Mouse (Mus musculus) frontal cortex, adult (tissue): ENCODE data around the gene Lpgat1.

Experiments
- ATAC-seq: cut with Nextera tagmentation; 2 replicates; pipeline ENCODE4 v1.9.2; 2017; ENCODE audit warnings: mild to moderate bottlenecking, moderate library complexity, mixed read lengths; ENCODE audit not compliant: low TSS enrichment

The Lpgat1 gene

GRCm38 (mm10) chr1:191733822-191734221, 16.2 kb downstream of the Lpgat1 start:
- ATAC-seq = no peak

GRCm38 (mm10) chr1:191736425-191736824, 18.8 kb downstream of the Lpgat1 start:
- ATAC-seq = no peak

- ATAC-seq = no peak
These were observed 20.2 kb downstream of the Lpgat1 start for GRCm38 (mm10) chr1:191737871-191738270.

GRCm38 (mm10) chr1:191738726-191739125, 21.1 kb downstream of the Lpgat1 start:
- ATAC-seq = no peak

DNA sequence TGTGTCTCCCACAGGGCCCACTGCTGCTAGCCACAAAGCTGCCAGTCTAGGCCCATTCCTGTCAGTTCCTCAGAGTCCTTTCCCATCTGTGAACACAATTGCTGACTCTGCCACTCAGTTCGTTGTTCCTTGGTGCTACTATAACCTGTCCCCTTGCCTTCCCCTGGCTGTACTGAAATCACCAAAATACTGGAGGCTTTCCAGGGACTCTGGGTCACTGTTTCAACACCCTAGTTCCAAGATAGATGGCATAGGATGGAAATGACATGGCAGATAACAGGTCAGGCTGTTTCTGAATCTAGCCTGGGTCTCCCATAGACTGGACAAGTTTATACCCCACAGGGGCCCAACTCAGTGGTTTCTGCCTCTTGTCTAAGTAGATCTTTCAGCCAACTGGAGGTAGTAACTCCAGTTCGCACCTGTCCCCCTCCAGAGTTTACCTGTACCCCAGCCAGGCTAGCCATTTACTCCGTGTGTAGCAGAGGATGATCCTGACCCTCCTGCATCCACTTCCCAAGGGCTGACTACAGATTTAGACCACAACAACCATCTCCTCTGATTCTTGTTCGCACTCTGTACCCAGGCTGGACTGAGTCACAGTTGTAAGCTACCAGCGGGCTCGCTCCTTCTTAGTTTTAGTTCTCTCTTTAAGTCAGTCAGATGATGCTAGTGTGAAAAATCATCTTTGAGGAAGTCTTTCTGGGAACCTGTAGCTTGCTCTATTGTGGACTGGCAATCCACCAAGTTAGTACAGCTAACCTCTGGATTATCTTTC, 23.1 kb downstream of the Lpgat1 start:
- no peak for ATAC-seq

- no peak for ATAC-seq
These were observed 24.0 kb downstream of the Lpgat1 start for GRCm38 (mm10) chr1:191741635-191742034.

DNA sequence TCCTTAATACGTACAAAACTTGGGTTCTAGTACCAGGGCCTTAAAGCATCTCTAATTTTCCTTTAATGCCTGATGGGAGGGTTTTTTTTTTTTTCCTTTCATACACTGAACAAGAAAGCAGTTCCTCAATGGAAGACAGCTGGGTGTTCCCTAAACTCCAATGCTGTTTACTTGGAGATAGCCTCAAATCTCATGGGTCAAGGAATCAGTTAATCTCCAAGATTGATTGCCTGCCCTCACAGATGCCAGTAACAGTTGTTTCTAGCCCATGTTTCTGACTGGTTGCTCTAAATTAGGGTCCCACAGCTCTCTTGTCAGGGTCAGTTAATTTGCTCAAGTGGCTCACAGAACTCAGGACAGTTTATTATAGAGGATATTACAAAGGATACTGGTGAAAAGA, 30.8 kb downstream of the Lpgat1 start:
- no peak for ATAC-seq

GRCm38 (mm10) chr1:191756520-191757199, 39.0 kb downstream of the Lpgat1 start:
- ATAC-seq = no peak

- ATAC-seq = no peak
These were observed 56.5 kb downstream of the Lpgat1 start for GRCm38 (mm10) chr1:191774106-191774505.

DNA sequence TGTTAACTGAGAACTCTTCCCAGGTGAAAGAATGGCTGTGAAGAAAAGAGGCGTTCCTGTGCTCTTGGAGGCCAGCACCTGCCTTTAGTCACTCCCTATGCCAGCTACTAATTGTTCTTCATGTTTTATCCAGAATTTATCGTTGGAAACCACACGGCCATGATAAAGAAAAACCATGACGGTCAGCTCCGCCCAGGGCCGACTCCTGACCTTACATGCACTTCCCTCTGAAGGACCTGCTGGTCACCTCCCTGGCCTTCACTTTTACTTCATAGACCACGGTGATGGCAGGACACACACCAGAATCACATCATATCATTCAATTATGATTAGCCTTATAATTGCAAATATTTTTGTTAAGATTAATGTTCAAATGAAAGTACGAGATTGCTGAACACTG, 57.5 kb downstream of the Lpgat1 start:
- no peak for ATAC-seq

DNA sequence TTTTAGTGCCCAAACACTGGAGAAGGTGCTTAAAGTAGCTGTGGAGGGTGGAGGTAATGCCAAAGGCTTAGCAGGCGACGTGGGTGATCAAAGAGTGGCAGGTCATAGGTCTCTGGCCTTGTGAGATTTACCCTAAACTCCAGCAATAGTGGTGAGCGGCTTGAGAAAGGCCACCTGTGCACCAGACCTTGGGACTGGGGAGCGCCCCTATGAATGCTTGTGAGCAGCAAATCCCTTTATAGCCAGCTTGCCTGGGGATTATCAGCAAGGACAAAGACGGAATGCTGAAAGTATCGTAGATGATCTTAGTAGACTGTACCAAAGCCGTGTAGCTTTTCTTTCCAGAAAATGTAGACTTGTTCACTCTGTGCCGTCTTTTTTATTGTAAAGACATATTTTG, 59.9 kb downstream of the Lpgat1 start:
- no peak for ATAC-seq

GRCm38 (mm10) chr1:191780470-191780869, 62.8 kb downstream of the Lpgat1 start:
- no peak for ATAC-seq

GRCm38 (mm10) chr1:191785108-191785507, 67.5 kb downstream of the Lpgat1 start:
- ATAC-seq = peak; percentile 51

GRCm38 (mm10) chr1:191786255-191786654, 68.6 kb downstream of the Lpgat1 start:
- no peak for ATAC-seq

DNA sequence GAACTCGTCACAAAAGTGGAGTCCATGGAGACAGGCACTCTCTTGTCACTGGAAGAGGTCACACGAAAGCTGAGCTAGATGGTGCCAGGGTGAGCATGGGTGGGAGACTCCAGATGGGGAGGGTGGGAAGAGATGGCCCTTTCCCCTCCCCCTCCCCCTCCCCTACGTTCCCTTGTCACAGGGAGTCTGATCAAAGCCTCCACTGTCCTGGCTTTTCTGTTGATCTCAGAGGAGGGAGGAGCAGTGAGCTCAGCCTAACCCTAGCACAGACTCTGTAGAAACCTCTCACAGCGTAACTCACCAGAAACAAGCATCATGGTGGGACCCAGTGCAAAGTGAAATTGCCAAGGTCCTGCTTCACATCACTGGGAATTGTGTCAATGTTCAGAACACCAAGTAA, 69.7 kb downstream of the Lpgat1 start:
- peak; percentile 67 for ATAC-seq

- ATAC-seq = no peak
These were observed 75.4 kb downstream of the Lpgat1 start for GRCm38 (mm10) chr1:191792991-191793390.

- no peak for ATAC-seq
These were observed 76.4 kb downstream of the Lpgat1 start for GRCm38 (mm10) chr1:191793888-191794532.

DNA sequence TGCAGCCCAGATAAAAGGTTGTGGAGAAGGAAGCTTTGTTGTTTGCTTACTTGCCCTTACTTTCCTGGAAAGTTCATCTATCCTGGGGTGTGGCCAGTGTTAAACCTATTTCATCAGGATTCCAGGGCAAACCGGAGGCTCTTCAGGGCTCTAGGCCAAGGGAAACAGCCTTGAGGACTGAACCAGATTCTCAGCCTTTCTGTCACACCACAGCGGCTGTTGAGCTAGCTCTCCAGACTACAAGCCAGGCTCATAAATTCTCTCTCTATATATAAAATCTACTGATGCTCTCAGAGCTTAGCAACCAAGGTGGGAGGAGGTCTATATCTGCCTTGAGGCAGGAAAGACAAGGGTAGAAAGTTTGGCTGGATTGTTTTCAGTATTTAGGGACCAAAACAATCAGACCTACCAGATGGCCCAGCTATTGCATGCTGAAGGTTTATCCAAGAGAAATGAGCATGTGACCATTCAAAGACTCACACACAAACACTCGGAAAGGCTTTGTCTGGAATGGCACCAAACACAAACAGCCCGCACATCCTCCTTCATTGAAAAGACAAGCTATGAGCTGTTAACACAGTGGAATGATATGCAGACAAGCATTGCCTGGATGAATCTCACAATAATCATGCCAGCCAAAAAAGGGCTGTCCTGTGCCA, 78.7 kb downstream of the Lpgat1 start:
- peak; percentile 86 for ATAC-seq

GRCm38 (mm10) chr1:191802093-191802819, 84.6 kb downstream of the Lpgat1 start:
- ATAC-seq = peak; percentile 48

DNA sequence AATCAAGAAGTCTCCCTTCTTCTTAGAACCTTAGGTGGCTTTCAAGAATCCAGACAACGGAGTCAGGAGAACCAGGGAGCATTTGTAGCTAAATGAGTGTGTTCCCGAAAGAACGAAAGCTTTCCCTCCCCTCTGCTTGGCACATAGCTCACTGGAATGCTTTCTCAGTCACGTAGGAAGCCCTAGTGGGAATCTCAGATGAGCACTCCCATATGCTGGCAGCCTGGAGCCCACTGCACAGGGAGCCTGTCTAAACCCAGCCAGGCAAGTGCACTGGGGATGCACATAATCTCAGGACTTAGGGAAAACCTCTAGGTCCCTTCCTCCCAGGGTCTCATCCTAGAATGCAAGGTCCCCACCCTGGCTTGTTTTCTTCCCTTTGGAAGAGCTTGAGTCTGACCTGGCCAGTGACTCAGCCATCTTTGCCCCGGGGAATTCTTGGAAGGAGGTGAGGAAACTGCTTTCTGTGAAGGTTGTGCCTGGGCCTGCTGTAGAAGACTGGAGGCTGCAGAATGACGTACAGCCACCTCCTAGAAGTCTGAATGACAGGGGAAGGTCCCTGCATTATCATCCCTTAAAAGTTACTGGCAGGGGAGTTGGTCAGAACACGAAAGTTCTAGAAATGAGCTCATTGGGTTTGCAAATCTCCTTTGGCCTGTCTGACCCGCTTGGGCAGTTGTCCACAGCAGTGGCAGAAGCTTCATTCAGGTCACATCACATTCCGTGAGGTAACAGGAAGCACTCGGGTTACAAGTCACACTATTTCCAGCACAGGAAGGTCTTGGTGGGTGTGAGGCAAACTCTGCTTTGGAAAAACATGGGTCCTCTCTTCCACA, 85.4 kb downstream of the Lpgat1 start:
- peak; percentile 96 for ATAC-seq

DNA sequence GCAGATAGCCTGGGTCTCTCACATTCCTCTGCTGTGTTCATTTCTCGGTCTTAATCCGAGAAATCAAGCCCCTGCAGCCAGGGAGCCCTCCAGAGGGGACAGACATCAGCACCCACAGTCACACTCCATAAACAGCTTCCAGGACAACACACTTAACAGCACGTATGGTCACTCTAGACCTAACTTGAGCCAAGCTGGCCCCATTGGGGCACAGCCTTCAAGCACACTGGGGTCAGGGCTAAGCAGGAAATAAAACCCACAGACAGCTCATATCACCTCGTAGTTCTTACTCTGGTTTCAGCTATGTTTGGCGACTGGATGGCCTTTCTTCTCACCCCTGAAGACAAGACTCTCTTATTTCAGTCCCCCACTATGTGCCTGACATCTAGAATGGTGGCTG, 87.1 kb downstream of the Lpgat1 start:
- ATAC-seq = no peak
